Mouse (Mus musculus): ENCODE measurements around the gene Egfl8. TPM values are rescaled to one million over a fixed set of nuclear protein-coding genes. Genes with fewer than 3 reads are reported as not detected.

Gene Egfl8
- polyA plus RNA-seq, 1 experiment from 2014 or later: 0.66 TPM

DNA sequence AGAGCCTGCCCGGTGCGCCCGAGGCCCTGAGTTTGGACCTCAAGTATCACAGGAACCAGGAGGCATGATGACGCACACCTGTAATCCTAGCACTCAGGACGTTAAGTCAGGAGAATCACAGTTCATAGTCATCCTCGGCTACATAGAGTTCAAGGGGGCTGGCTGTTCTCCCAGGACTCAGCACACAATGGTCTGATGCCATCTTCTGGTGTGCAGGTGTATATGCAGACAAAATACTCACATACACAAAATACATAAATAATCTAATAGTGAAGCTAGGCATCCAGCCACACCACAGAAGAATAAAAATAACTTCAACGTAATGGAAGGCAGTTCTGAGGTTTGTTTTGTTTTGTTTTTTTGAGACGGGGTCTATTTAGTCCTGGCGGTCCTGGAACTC, 7.4 kb upstream of the Egfl8 start:
- Histone ChIP-seq H3K27ac (ENCODE audit: low read depth) (no peak overlapping the region), H3K9me3 (ENCODE audit: low read length) (no peaks in the 10 kb centered on the region), H3K9ac (replicated peaks) (no peak overlapping the region), H3K27me3 (ENCODE audit: insufficient read depth, low read length) (0 out of 2 replicates have a peak, but pooled peaks cover under 1% of the 10 kb centered on the region), H3K4me2 (ENCODE audit: low read depth, low read length) (no peak overlapping the region), H3K4me1 (ENCODE audit: insufficient read depth) (peaks cover 18% of the 10 kb centered on the region; the same call in 1 of the 2 replicates), H3K36me3 (replicated peaks; ENCODE audit: insufficient read depth, low read length) (peaks cover 20% of the 10 kb centered on the region), H3K4me3 (ENCODE audit: low read depth, low read length) (no peak overlapping the region)
- no peak for ATAC-seq
- WGBS (ENCODE audit: insufficient replicate concordance): 76% methylated on average over 9 of the region's 9 CpGs
- DNase-seq: no peak
- TF ChIP-seq EP300 (IDR thresholded peaks at IDR 0.05; ENCODE audit: low read depth): no peak
- TF ChIP-seq CTCF (IDR thresholded peaks at IDR 0.05; ENCODE audit: low read depth): peak; percentile 32; the same call in 1 of the 2 replicates

DNA sequence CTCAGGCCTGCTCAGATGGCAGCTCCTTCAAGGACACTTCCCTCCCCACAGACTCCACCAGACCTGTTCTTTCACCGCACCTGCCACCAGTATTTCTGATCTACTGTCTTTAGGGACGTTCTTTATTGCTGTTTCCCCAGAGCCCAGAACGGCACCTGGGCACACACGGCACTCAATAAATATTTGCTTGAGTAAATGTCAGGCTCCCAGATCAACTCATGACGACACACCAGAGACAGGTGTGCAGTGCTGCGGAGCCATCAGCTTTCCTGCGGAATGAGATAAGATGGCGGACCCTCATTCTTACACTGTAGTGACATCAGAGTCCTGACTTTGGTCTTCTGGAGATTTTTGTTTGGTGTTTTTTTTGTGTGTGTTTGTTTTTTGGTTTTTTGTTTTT, 5.2 kb upstream of the Egfl8 start:
- no peak overlapping the region for H3K4me3 ChIP-seq (ENCODE audit: low read depth, low read length)
- TF ChIP-seq CTCF (IDR thresholded peaks at IDR 0.05; ENCODE audit: low read depth) (no peak), EP300 (IDR thresholded peaks at IDR 0.05; ENCODE audit: low read depth) (no peak)
- 0 out of 2 replicates have a peak, but pooled peaks cover under 1% of the 10 kb centered on the region for H3K4me1 ChIP-seq (ENCODE audit: insufficient read depth)
- H3K27ac ChIP-seq (ENCODE audit: low read depth): 0 out of 2 replicates have a peak overlapping the region, but pooled peaks have one; percentile 3
- no peaks in the 10 kb centered on the region for H3K9me3 ChIP-seq (ENCODE audit: low read length)
- H3K4me2 ChIP-seq (ENCODE audit: low read depth, low read length): no peak overlapping the region
- DNase-seq (no peak), ATAC-seq (peak; percentile 65)
- H3K27me3 ChIP-seq (ENCODE audit: insufficient read depth, low read length): no peaks in the 10 kb centered on the region
- no peak overlapping the region for H3K9ac ChIP-seq (replicated peaks)
- H3K36me3 ChIP-seq (replicated peaks; ENCODE audit: insufficient read depth, low read length): peaks cover 22% of the 10 kb centered on the region
- 66% methylated on average over 8 of the region's 8 CpGs for WGBS (ENCODE audit: insufficient replicate concordance)

DNA sequence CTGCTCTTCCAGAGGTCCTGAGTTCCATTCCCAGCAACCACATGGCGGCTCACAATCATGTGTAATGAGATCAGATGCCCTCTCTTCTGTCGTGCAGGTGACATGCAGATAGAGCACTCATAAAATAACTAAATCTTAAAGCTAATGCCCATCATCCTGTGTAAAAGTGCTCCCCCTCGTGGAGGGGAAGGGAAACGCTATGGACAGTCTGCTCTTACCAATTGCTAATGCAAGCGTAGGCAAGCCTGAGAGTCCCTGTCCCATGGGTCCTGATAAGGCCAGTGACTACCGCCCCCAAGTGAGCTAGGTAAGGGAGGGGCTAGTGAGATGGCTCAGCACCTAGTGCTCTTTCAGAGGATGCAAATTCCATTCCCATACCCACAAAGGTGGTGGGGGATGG, 3.2 kb upstream of the Egfl8 start:
- Histone ChIP-seq H3K4me2 (ENCODE audit: low read depth, low read length) (no peak overlapping the region), H3K4me3 (ENCODE audit: low read depth, low read length) (no peak overlapping the region), H3K9ac (replicated peaks) (no peak overlapping the region), H3K9me3 (ENCODE audit: low read length) (no peaks in the 10 kb centered on the region), H3K27ac (ENCODE audit: low read depth) (no peak overlapping the region), H3K4me1 (ENCODE audit: insufficient read depth) (no peaks in the 10 kb centered on the region), H3K36me3 (replicated peaks; ENCODE audit: insufficient read depth, low read length) (peaks cover 20% of the 10 kb centered on the region), H3K27me3 (ENCODE audit: insufficient read depth, low read length) (no peaks in the 10 kb centered on the region)
- WGBS (ENCODE audit: insufficient replicate concordance): 12% methylated on average over 6 of the region's 6 CpGs
- DNase-seq (peak; percentile 81), ATAC-seq (peak; percentile 61)
- TF ChIP-seq EP300 (IDR thresholded peaks at IDR 0.05; ENCODE audit: low read depth) (no peak), CTCF (IDR thresholded peaks at IDR 0.05; ENCODE audit: low read depth) (peak; percentile 96)

DNA sequence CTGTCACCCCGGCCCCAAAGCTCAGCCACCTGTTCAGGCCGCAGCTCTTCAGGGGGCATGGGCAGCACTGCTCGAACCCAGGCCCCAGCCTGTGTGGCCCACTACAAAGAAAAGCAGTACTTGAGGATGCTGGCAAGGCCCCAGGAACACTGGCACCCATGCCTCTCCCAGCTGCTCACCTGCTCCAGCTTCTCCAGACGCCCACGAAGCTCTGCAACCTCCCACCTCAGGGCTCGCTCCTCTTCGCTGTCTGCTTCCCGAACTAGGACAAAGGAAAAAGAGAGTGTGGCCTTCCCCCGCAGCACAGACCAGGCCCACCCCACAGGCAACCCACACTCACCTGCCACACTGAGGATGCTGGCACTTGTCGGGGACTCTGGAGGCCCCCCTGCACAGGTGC, 1.9 kb downstream of the Egfl8 start:
- H3K27me3 ChIP-seq (ENCODE audit: insufficient read depth, low read length): no peaks in the 10 kb centered on the region
- peaks cover 36% of the 10 kb centered on the region for H3K36me3 ChIP-seq (replicated peaks; ENCODE audit: insufficient read depth, low read length)
- H3K4me1 ChIP-seq (ENCODE audit: insufficient read depth): no peaks in the 10 kb centered on the region
- no peak overlapping the region for H3K9ac ChIP-seq (replicated peaks)
- ATAC-seq: no peak
- no peak for DNase-seq
- H3K4me2 ChIP-seq (ENCODE audit: low read depth, low read length): no peak overlapping the region
- no peak for TF ChIP-seq EP300 (IDR thresholded peaks at IDR 0.05; ENCODE audit: low read depth)
- TF ChIP-seq CTCF (IDR thresholded peaks at IDR 0.05; ENCODE audit: low read depth): no peak
- H3K9me3 ChIP-seq (ENCODE audit: low read length): no peaks in the 10 kb centered on the region
- WGBS (ENCODE audit: insufficient replicate concordance): 91% methylated on average over 10 of the region's 10 CpGs
- H3K27ac ChIP-seq (ENCODE audit: low read depth): no peak overlapping the region; the same call in 1 of the 2 replicates
- H3K4me3 ChIP-seq (ENCODE audit: low read depth, low read length): no peak overlapping the region

DNA sequence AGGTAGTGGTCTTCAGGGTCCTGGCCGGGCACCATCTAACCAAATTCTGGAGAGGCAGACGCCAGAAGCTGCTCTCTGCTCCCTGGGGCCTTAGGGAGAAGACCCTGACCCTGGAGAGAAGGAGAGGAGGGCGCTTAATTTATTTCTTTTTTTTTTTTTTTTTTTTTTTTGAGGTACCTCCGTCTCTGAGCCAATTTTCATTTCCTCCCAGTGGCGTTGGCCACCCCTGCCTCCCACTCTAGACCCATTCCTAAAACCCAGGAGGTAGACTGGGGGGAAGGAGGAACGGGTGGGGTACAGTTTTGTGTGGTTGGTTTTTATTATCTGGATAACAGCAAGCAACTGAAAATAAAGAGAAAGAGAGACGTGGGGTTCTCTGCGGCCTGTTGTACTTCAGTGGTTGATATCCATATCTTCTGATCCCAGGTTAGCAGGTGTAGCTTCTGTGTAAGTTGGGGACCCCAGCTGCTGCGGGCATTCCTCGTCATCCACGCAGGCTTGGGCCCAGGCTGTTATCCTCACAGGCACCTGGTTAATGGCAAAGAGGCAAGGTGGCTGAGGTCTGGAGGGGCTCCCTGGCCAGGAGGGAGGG, 2.6 kb downstream of the Egfl8 start:
- Histone ChIP-seq H3K36me3 (replicated peaks; ENCODE audit: insufficient read depth, low read length) (peaks cover 37% of the 10 kb centered on the region), H3K9ac (replicated peaks) (no peak overlapping the region), H3K4me1 (ENCODE audit: insufficient read depth) (peaks cover 5% of the 10 kb centered on the region), H3K4me3 (ENCODE audit: low read depth, low read length) (no peak overlapping the region), H3K27me3 (ENCODE audit: insufficient read depth, low read length) (no peaks in the 10 kb centered on the region), H3K9me3 (ENCODE audit: low read length) (no peaks in the 10 kb centered on the region), H3K27ac (ENCODE audit: low read depth) (no peak overlapping the region; the same call in 1 of the 2 replicates), H3K4me2 (ENCODE audit: low read depth, low read length) (no peak overlapping the region)
- ATAC-seq (peak; percentile 70), DNase-seq (no peak)
- TF ChIP-seq EP300 (IDR thresholded peaks at IDR 0.05; ENCODE audit: low read depth) (peak; percentile 83), CTCF (IDR thresholded peaks at IDR 0.05; ENCODE audit: low read depth) (no peak)
- WGBS (ENCODE audit: insufficient replicate concordance): 63% methylated on average over 11 of the region's 11 CpGs

DNA sequence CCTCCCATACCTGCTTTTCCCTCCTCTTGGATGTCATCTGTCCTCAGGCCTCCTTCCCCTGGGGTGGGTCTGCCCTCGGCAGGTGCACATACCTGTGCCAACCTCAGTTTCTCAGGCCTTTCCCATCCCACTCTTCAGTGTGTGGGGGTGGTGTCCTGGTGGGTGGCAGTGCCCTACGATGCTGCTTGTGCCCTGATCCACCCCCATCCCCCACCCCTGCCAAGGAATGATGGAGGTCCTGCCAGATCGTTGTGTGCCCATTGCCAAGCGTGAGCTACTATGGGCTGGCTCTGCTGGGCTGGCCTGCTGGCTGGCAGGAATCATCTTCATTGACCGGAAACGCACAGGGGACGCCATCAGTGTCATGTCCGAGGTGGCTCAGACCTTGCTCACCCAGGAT, 4.7 kb downstream of the Egfl8 start:
- H3K9me3 ChIP-seq (ENCODE audit: low read length): no peaks in the 10 kb centered on the region
- H3K4me2 ChIP-seq (ENCODE audit: low read depth, low read length): no peak overlapping the region
- H3K27me3 ChIP-seq (ENCODE audit: insufficient read depth, low read length): no peaks in the 10 kb centered on the region
- H3K4me1 ChIP-seq (ENCODE audit: insufficient read depth): peaks cover 23% of the 10 kb centered on the region
- no peak overlapping the region for H3K27ac ChIP-seq (ENCODE audit: low read depth)
- no peak overlapping the region for H3K9ac ChIP-seq (replicated peaks)
- TF ChIP-seq CTCF (IDR thresholded peaks at IDR 0.05; ENCODE audit: low read depth): no peak
- no peak for TF ChIP-seq EP300 (IDR thresholded peaks at IDR 0.05; ENCODE audit: low read depth)
- peaks cover 41% of the 10 kb centered on the region for H3K36me3 ChIP-seq (replicated peaks; ENCODE audit: insufficient read depth, low read length)
- no peak overlapping the region for H3K4me3 ChIP-seq (ENCODE audit: low read depth, low read length)
- 90% methylated on average over 8 of the region's 8 CpGs for WGBS (ENCODE audit: insufficient replicate concordance)
- ATAC-seq (no peak), DNase-seq (no peak)
